Mouse (Mus musculus) frontal cortex, postnatal 25 days (tissue): ENCODE data around the gene Hexim2.
A peak's percentile ranks its signal among the peaks of the same experiment; 100 is the strongest.

Experiments
- DNase-seq, 2 experiments: peaks; one replicate each; pipeline ENCODE4 v3.0.0; 2022; ENCODE audit warnings: low spot score in 2 of 2

Gene Hexim2

GRCm38 (mm10) chr11:103111881-103112551 lies 20.2 kb upstream of the Hexim2 start:
- DNase-seq: no peak

- DNase-seq: no peak
Measured at GRCm38 (mm10) chr11:103112552-103112912, 19.7 kb upstream of the Hexim2 start.

- no peak for DNase-seq
Measured at GRCm38 (mm10) chr11:103113005-103113404, 19.2 kb upstream of the Hexim2 start.

GRCm38 (mm10) chr11:103113771-103114170 lies 18.5 kb upstream of the Hexim2 start:
- DNase-seq: no peak

- DNase-seq: no peak
Measured at GRCm38 (mm10) chr11:103114270-103114943, 17.8 kb upstream of the Hexim2 start.

GRCm38 (mm10) chr11:103115163-103116007 lies 16.8 kb upstream of the Hexim2 start:
- peak; percentile 68 to 69 for DNase-seq

GRCm38 (mm10) chr11:103116008-103116818 lies 16.0 kb upstream of the Hexim2 start, which contains the start of gene Hexim1:
Gene Hexim1 (plus strand): TSS chr11:103116231.
- DNase-seq: peak; percentile 99 to 100

GRCm38 (mm10) chr11:103116959-103117590 lies 15.2 kb upstream of the Hexim2 start:
- peak in 1 of 2 experiments; percentile 64 for DNase-seq

- no peak for DNase-seq
Measured at GRCm38 (mm10) chr11:103117591-103118009, 14.6 kb upstream of the Hexim2 start.

GRCm38 (mm10) chr11:103118866-103119265 lies 13.4 kb upstream of the Hexim2 start:
- no peak for DNase-seq

GRCm38 (mm10) chr11:103119609-103120008 lies 12.6 kb upstream of the Hexim2 start:
- DNase-seq: no peak

- no peak for DNase-seq
Measured at GRCm38 (mm10) chr11:103120315-103120714, 11.9 kb upstream of the Hexim2 start.

GRCm38 (mm10) chr11:103132576-103133455 lies 587 bp downstream of the Hexim2 start:
- DNase-seq: peak; percentile 100

GRCm38 (mm10) chr11:103133456-103134185 lies 1.4 kb downstream of the Hexim2 start:
- DNase-seq: no peak

- DNase-seq: no peak
Measured at GRCm38 (mm10) chr11:103134221-103134620, 2.0 kb downstream of the Hexim2 start.

GRCm38 (mm10) chr11:103136039-103136577 lies 3.9 kb downstream of the Hexim2 start:
- DNase-seq: no peak

GRCm38 (mm10) chr11:103139951-103140762 lies 7.9 kb downstream of the Hexim2 start:
- DNase-seq: no peak

GRCm38 (mm10) chr11:103140763-103141100 lies 8.5 kb downstream of the Hexim2 start:
- DNase-seq: no peak
